Mouse (Mus musculus) neural tube, embryonic 13.5 days (tissue): ENCODE measurements around the gene Sulf2. TPM values are rescaled to one million over a fixed set of nuclear protein-coding genes. Genes with fewer than 3 reads are reported as not detected.

Experiments
- ATAC-seq: fragments of 200-750 bp; cut with Nextera tagmentation; 2 replicates; pipeline ENCODE4 v1.8.0; 2017; ENCODE audit warnings: low read depth, mild to moderate bottlenecking, moderate TSS enrichment, moderate library complexity
- H3K27ac ChIP-seq: fragments of 300-500 bp; sonication (generic); replicated peaks from 2 replicates; pipeline ENCODE4 v1.5.1; 2015; ENCODE audit warnings: moderate library complexity, mild to moderate bottlenecking, inconsistent platforms
- H3K27me3 ChIP-seq: fragments of 300-500 bp; sonication (generic); 2 replicates; pipeline ENCODE4 v1.6.1; 2015; ENCODE audit warnings: mild to moderate bottlenecking, inconsistent platforms
- H3K36me3 ChIP-seq: fragments of 300-500 bp; sonication (generic); 2 replicates; pipeline ENCODE4 v1.6.1; 2015; ENCODE audit warnings: mild to moderate bottlenecking, inconsistent platforms
- H3K4me1 ChIP-seq: fragments of 300-500 bp; sonication (generic); replicated peaks from 2 replicates; pipeline ENCODE4 v1.6.1; 2015; ENCODE audit warnings: inconsistent platforms
- H3K4me2 ChIP-seq: fragments of 300-500 bp; sonication (generic); 2 replicates; pipeline ENCODE4 v1.6.1; 2015; ENCODE audit warnings: inconsistent platforms, mild to moderate bottlenecking, moderate library complexity
- H3K4me3 ChIP-seq: fragments of 300-500 bp; sonication (generic); 2 replicates; pipeline ENCODE4 v1.5.1; 2015; ENCODE audit warnings: mild to moderate bottlenecking, inconsistent platforms
- H3K9ac ChIP-seq: fragments of 300-500 bp; sonication (generic); 2 replicates; pipeline ENCODE4 v1.6.1; 2015; ENCODE audit warnings: moderate library complexity, mild to moderate bottlenecking, inconsistent platforms
- H3K9me3 ChIP-seq: fragments of 300-500 bp; sonication (generic); 2 replicates; pipeline ENCODE4 v1.6.1; 2016; ENCODE audit warnings: inconsistent platforms
- WGBS: fragments of 180-500 bp; shearing (Covaris S2); methylation state at CpG from one replicate; pipeline ENCODE4 v1.1.7; 2015; 5-methylcytosine and 5-hydroxymethylcytosine counted together
- polyA plus RNA-seq: library from polyadenylated mRNA; unstranded; fragments of >200 nt; fragmentation: Nextera tagmentation; extraction: Ambion mirVana; gene quantifications from 2 replicates; pipeline ENCODE4 v1.2.1, GENCODE M21; 2015

Gene Sulf2
- polyA plus RNA-seq, 1 experiment from 2014 or later = 122 TPM

DNA sequence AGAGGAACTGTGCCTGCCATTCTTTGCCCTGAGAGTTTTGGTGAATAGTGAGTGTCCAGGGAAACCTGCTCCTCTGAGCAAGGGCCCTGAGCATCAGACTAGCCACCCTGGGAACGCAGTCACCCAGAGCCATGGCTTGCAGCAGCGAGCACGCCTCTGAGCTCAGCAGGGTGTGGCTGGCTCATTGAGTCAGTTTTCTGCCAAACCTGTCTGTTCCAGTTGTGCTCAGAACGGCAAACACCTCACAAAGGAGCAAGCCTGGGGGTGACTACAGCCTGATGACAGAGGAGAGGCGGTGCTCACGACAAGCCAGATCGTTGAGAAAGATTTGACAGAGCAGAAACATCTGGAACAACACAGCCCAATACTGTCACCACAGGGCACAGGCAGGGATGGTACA, 14.7 kb upstream of the Sulf2 start:
- ATAC-seq = no peak
- H3K9ac ChIP-seq = no peak overlapping the region
- H3K9me3 ChIP-seq = no peaks in the 10 kb centered on the region
- no peak overlapping the region for H3K4me2 ChIP-seq
- H3K36me3 ChIP-seq = no peaks in the 10 kb centered on the region
- H3K27ac ChIP-seq = no peak overlapping the region
- no peak overlapping the region for H3K4me3 ChIP-seq
- peaks cover 72% of the 10 kb centered on the region for H3K27me3 ChIP-seq
- peaks cover 39% of the 10 kb centered on the region for H3K4me1 ChIP-seq
- 62% methylated on average over 7 of the region's 7 CpGs for WGBS

DNA sequence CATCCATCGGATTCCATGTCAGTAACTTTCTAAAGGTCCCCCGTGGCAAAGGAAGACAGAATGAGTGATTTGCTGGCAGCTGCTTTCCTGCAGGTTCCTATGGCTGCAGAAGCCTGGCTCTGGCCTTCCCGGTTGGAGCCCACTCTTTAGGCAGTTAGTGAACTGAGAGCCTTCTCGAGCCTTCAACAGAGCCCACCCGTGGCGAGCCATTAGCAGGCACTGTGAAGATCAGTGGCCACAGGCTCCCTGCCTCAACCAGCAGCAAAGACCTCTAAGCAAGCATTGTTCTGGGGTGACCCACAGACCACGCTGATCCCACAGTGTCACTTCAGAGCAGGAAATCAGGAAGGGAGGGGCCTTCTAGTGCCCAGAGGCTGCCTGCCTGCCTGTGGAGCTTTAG, 13.4 kb upstream of the Sulf2 start:
- Histone ChIP-seq H3K27me3 (peaks cover 65% of the 10 kb centered on the region), H3K4me2 (no peak overlapping the region), H3K9me3 (no peaks in the 10 kb centered on the region), H3K27ac (peak overlapping the region; percentile 39; the same call in 1 of the 2 replicates), H3K36me3 (no peaks in the 10 kb centered on the region), H3K4me3 (no peak overlapping the region), H3K9ac (0 out of 2 replicates have a peak overlapping the region, but pooled peaks have one; percentile 17), H3K4me1 (peaks cover 37% of the 10 kb centered on the region)
- ATAC-seq = no peak
- WGBS = 7% methylated on average over 7 of the region's 7 CpGs

DNA sequence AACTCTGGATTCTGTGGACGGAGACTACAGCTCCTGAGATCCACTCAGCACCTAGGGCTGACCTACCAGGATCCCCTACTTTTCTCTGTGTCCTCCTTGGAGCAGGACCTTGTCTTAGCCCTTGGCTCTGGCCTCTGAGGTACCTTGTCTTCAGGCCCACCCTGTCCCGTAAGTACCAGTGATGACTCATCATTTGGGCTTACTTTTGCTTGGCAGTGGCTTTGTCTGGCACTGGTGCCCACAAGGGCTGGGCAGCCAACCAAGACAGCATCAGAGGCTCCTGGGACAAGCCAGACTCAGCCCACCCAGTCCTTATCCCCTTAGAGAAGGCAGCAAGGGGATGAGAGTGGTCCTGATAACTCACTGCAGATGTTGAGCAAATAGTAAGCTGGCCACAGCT, 11.9 kb upstream of the Sulf2 start:
- no peaks in the 10 kb centered on the region for H3K36me3 ChIP-seq
- H3K4me2 ChIP-seq = no peak overlapping the region
- H3K4me1 ChIP-seq = peaks cover 52% of the 10 kb centered on the region
- H3K27ac ChIP-seq = no peak overlapping the region
- ATAC-seq = no peak
- no peak overlapping the region for H3K4me3 ChIP-seq
- no peaks in the 10 kb centered on the region for H3K9me3 ChIP-seq
- no peak overlapping the region for H3K9ac ChIP-seq
- WGBS = 86% methylated on average over 2 of the region's 2 CpGs
- H3K27me3 ChIP-seq = peaks cover 55% of the 10 kb centered on the region

DNA sequence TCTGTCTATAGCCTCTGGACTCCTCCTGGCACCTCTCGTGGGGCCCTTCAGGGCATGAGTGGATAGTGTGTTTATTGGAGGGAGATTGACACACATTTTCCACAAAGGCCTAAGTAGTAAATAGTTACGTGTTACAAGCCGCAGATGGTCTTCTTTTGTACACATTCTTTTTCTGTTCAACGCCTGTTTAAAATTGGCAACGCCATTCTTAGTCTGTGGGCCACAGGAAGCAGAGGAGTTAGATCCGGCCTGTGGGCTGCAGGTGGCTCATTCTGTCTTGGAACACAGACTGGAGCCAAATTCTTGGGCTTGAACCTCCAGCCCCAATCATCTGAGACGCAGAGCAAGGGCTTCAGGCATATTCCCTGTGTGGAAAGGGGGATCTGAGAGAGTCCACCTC, 9.9 kb upstream of the Sulf2 start:
- Histone ChIP-seq H3K9me3 (no peaks in the 10 kb centered on the region), H3K4me3 (no peak overlapping the region), H3K36me3 (no peaks in the 10 kb centered on the region), H3K9ac (no peak overlapping the region), H3K27me3 (peaks cover 45% of the 10 kb centered on the region), H3K27ac (no peak overlapping the region), H3K4me1 (peaks cover 44% of the 10 kb centered on the region), H3K4me2 (no peak overlapping the region)
- ATAC-seq = no peak
- WGBS = 34% methylated on average over 7 of the region's 7 CpGs

DNA sequence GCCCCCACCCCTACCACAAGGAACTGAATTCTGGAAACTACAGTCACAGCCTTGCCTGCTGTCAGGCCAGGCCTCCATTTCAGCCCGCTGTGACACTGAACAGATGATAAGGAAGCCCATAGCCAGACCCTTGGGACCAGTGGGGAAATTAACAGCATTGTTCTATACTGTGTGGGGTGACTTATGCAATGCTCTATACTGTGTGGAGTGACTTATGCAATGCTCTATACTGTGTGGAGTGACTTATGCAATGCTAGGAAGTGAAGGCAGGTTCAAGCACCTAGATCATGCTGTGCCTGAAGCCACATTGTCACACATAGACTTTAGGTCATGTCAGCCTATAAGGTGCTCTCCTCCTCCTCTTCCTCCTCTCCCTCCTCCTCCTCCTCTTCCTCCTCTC, 9.1 kb upstream of the Sulf2 start:
- Histone ChIP-seq H3K4me3 (no peak overlapping the region), H3K9ac (no peak overlapping the region), H3K27ac (no peak overlapping the region), H3K4me1 (peaks cover 36% of the 10 kb centered on the region), H3K27me3 (peaks cover 38% of the 10 kb centered on the region), H3K9me3 (no peaks in the 10 kb centered on the region), H3K4me2 (no peak overlapping the region), H3K36me3 (no peaks in the 10 kb centered on the region)
- ATAC-seq = peak; percentile 41; the same call in 1 of the 2 replicates
- WGBS = 84% methylated on average over 1 of the region's 1 CpGs

DNA sequence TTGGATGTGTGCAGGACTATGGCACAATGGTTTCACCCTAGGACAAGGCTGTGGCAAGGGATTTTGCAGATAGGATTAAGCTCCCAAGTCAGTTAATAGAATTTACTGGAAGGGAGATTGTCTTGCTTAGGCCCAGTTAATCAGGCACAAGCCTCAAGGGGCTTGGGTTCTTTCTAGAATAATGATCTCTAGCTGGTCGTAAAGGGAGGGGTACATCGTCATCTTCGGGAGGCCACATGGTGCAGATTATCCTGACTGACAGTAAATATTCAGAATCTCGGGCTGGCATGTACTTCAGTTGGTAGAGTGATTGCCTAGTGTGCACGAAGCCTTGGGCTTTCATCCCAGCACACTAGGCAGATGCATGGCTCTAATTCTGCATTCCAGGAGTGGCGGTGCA, 8.5 kb upstream of the Sulf2 start:
- Histone ChIP-seq H3K4me2 (no peak overlapping the region), H3K4me3 (no peak overlapping the region), H3K9ac (no peak overlapping the region), H3K9me3 (no peaks in the 10 kb centered on the region), H3K36me3 (no peaks in the 10 kb centered on the region), H3K27ac (no peak overlapping the region), H3K4me1 (peaks cover 32% of the 10 kb centered on the region), H3K27me3 (peaks cover 35% of the 10 kb centered on the region)
- WGBS = 44% methylated on average over 6 of the region's 6 CpGs
- no peak for ATAC-seq

DNA sequence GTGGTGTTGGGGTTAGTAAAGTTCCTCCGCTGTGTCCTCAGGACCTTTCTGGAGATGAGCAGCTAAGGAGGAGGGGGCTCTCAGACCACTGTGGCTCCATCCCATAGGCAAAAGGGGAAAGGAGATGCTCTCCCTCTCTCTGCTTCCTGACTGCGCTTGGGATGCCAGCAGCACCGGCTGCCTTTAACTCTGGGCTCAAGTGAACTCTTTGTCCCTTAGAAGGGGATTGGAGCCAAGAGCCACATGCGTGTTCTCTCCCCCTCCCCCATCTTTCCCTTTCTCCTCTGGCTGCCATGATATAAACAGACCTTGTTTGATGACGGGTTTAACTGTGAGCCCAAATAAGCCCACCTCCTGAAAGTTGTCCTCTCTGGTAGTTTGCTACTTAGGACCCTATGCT, 7.8 kb upstream of the Sulf2 start:
- no peak for ATAC-seq
- 73% methylated on average over 5 of the region's 5 CpGs for WGBS
- Histone ChIP-seq H3K4me3 (no peak overlapping the region), H3K9ac (no peak overlapping the region), H3K36me3 (no peaks in the 10 kb centered on the region), H3K9me3 (no peaks in the 10 kb centered on the region), H3K4me2 (no peak overlapping the region), H3K4me1 (peaks cover 32% of the 10 kb centered on the region), H3K27me3 (peaks cover 32% of the 10 kb centered on the region), H3K27ac (no peak overlapping the region)

DNA sequence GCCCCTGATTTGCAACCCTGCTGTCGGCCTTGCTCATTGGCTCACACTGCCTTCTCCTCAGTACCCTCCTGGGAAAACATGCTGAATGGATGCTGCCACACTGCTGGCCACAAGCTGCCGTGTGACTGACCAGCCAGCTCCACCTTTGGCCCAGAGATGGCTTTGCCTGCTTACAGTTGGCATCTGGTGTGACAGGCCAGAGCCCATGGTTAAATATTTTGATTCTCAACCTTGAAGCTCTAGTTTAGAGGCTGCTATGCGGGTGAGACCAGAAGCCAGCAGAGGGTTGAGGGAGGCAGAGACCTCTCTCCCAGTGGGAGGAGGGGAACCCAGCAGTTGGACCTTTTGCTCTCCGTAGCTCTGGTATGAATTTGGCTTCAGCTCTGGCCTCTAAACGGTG, 6.7 kb upstream of the Sulf2 start:
- Histone ChIP-seq H3K9ac (no peak overlapping the region), H3K9me3 (no peaks in the 10 kb centered on the region), H3K4me1 (peaks cover 38% of the 10 kb centered on the region), H3K27ac (no peak overlapping the region), H3K4me3 (no peak overlapping the region), H3K36me3 (no peaks in the 10 kb centered on the region), H3K4me2 (no peak overlapping the region), H3K27me3 (peaks cover 31% of the 10 kb centered on the region)
- no peak for ATAC-seq
- 73% methylated on average over 5 of the region's 5 CpGs for WGBS

DNA sequence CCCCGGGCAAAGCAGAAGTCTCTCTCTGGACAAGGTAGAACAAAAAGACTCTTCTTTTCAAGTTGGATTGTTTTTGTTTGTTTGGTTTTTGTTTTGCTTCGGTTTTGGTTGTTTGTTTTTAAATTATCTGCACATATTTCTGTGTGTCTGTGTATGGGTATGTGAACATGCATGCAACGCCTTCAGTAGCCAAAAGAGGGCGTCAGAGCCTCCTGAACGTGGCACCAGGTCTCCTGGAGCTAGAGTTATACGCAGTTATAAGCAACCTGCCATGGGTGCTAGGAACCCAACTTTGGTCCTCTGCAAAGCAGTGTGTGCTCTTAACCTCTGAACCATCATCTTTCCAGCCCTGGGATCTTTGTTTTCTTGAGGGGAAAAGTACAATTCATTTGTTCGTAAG, 3.8 kb upstream of the Sulf2 start:
- Histone ChIP-seq H3K9ac (no peak overlapping the region), H3K4me1 (peaks cover 52% of the 10 kb centered on the region), H3K4me2 (no peak overlapping the region), H3K4me3 (no peak overlapping the region), H3K27ac (0 out of 2 replicates have a peak overlapping the region, but pooled peaks have one; percentile 13), H3K27me3 (peaks cover 24% of the 10 kb centered on the region), H3K36me3 (no peaks in the 10 kb centered on the region), H3K9me3 (no peaks in the 10 kb centered on the region)
- 90% methylated on average over 7 of the region's 7 CpGs for WGBS
- no peak for ATAC-seq

DNA sequence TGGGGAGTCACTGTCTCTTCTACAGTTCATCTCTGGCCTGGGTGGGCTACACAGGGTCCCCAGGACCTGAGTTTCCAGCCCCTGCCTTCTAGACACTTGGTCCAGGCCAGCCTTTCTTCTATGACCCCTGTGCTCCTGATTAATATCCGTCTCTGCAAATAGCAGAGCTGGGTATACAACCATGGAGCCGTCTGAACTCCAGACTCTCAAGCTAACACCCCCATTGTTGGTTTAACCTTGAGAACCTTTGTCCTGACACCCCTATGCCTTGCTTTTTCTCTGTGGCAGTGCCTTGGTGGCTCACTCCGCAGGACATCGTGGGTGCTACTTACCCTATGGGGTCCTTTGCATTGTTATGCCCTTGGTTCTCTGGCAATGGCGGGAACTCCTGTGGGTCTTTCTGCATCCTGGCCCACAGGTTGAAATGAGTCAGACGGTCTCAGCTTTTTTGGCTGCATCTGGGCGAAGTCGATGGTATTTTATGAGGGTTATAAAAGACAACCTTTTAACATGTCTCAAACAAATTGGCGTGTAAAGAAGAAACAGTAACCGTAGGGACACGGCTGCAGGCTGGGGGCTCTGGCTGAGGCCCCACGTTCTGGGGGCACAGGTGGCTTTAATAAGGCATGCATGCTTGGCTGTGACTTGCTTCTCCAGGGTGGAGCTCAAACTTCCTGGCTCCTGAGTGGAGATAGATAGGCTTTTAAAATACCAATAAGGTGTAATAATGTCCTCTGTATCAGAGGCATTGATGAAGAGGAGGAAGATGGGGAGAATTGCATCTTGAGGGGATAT, 2.5 kb upstream of the Sulf2 start:
- Histone ChIP-seq H3K4me3 (no peak overlapping the region), H3K9ac (no peak overlapping the region), H3K36me3 (no peaks in the 10 kb centered on the region), H3K9me3 (no peaks in the 10 kb centered on the region), H3K4me2 (no peak overlapping the region), H3K27me3 (peaks cover 25% of the 10 kb centered on the region), H3K27ac (no peak overlapping the region), H3K4me1 (peaks cover 54% of the 10 kb centered on the region)
- 51% methylated on average over 12 of the region's 12 CpGs for WGBS
- ATAC-seq = no peak

DNA sequence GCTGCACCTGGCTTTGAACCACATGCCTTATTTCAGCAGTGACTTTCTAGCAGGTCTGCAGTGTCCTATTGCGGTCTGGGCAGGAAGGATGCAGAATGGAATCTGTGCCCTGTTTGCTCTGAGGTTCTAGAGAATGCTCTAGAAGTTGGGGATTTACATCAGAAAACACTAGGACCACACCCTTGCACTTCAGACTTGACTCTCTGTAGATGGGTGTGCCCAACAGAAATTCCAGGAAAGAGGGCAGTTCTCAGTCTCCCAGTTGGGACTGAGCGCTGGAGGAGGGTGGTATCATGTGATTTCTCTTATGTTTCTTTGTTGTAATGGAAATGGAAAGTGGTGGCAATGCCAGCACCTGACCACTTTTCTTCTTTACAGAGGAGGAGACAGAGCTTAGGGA, 1.7 kb upstream of the Sulf2 start:
- no peak for ATAC-seq
- no peak overlapping the region for H3K4me2 ChIP-seq
- 90% methylated on average over 2 of the region's 2 CpGs for WGBS

DNA sequence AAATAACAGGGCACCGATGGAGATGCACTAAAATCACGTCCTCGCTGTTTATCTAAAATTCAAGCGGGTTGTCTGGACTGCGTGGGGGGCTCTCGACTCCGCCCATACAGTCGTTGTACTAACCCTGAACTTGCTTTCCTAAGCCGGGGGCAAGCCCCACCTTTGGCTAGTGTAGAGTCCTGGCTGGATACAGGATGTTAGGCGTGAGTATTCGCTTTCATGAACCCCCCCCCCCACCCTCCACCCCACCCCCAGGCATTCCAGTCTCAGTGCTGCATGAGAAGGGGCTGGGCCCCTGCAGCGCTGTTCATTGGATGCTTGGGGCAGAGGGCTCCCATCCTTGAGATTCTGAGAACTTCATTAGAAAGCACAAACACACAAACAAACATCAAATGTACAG, 659 bp upstream of the Sulf2 start:
- peak overlapping the region; percentile 79; the same call in 1 of the 2 replicates for H3K4me3 ChIP-seq
- H3K9me3 ChIP-seq = no peaks in the 10 kb centered on the region
- no peak for ATAC-seq
- H3K27me3 ChIP-seq = peaks cover 20% of the 10 kb centered on the region
- peak overlapping the region; percentile 94 for H3K4me2 ChIP-seq
- peaks cover 63% of the 10 kb centered on the region for H3K4me1 ChIP-seq
- H3K9ac ChIP-seq = peak overlapping the region; percentile 93; the same call in 1 of the 2 replicates
- WGBS = 10% methylated on average over 12 of the region's 12 CpGs
- peak overlapping the region; percentile 95 for H3K27ac ChIP-seq
- H3K36me3 ChIP-seq = no peaks in the 10 kb centered on the region

More for the DNA sequence above, 1.7 kb upstream of the Sulf2 start:
- H3K4me3 ChIP-seq = no peak overlapping the region
- H3K36me3 ChIP-seq = no peaks in the 10 kb centered on the region
- H3K9me3 ChIP-seq = no peaks in the 10 kb centered on the region
- H3K27ac ChIP-seq = no peak overlapping the region
- peaks cover 54% of the 10 kb centered on the region for H3K4me1 ChIP-seq
- peaks cover 20% of the 10 kb centered on the region for H3K27me3 ChIP-seq
- no peak overlapping the region for H3K9ac ChIP-seq
